Mouse (Mus musculus) monocyte, adult 5-6 weeks (primary cell): ENCODE data around the gene Fbxl16. TPM values are rescaled to one million over a fixed set of nuclear protein-coding genes. Genes with fewer than 3 reads are reported as not detected.
"Not testable (repeated sequence)": the region's sequence is repeated elsewhere in the genome, so short reads cannot be mapped to it uniquely, and the experiment has no call there.

Experiments used
- ATAC-seq: fragments of 153-309, 156-312 bp; replicated peaks from 2 replicates; pipeline ENCODE4 v1.8.0; 2017; ENCODE audit warnings: mild to moderate bottlenecking; ENCODE audit not compliant: low TSS enrichment, insufficient number of reproducible peaks, severe bottlenecking, poor library complexity, low FRiP score
- total RNA-seq: library from RNA; stranded (forward); fragments of 200-1000, 200-491, 200-594 nt; gene quantifications from 3 replicates; pipeline ENCODE4 v1.2.3, GENCODE M21; 2017

The Fbxl16 gene
- total RNA-seq, 1 experiment from 2014 or later, result not detected

DNA sequence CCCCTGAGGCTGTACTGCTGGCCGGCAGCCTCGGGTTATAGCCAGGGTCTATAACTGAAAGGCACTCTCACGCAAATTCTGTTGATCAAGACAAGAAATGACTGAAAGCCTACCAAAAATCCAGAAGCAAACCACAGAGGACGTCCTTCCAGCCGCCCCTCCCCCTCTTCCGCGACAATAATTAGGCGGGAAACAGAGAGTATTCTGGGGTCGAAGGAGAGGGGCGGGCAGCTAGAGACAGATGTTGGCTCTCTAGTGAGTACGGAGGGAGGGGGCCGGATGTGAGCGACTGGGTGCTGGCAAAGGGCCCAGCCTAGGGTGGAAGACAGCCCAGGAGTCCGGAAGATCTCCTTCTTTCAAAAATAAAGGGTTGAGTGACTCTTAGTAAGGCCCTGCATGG, 16.3 kb upstream of the Fbxl16 start, which contains the start of gene Fam173a:
Gene Fam173a (minus strand): TSS at position 287 of the 400 bp plus-strand sequence.
- no peak for ATAC-seq

DNA sequence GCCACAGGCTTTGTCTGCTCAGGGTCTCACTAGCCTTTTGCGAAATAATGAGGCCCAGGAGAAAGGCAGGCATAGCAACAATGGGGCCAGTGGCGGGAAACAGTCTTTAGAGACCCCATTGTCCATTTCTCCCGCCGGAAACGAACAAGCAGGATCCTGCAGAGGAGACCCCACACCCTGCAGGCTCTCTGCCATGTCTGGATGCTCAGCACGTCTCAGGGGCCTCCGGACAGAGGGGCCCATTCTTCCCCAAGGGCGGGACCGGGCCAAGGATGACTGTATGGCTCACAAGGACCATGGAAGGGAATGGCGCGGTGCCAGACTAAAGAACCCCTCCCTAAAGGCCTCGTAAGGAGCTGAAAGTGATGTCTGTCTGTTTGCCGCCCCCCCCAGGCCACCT, 14.7 kb upstream of the Fbxl16 start:
- no peak for ATAC-seq

DNA sequence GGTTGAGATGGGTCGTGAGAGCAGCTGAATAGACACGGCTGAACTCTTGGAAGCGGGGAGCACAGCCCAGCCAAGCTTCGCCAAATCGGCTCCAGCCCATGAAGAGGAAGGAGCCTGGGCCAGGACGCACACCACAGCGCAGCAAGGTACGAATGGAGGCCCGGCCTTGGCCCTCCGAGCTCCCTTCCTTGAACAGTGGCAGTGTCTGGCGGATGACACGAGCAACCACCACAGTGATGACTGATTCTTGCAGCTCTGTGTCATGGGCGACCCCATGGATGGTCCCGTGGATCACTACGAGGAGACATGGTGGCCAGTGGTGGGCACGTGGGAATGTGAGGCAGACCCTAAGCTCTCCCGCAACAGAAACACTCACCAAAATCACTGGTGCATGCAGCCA, 13.9 kb upstream of the Fbxl16 start:
- ATAC-seq, result no peak

DNA sequence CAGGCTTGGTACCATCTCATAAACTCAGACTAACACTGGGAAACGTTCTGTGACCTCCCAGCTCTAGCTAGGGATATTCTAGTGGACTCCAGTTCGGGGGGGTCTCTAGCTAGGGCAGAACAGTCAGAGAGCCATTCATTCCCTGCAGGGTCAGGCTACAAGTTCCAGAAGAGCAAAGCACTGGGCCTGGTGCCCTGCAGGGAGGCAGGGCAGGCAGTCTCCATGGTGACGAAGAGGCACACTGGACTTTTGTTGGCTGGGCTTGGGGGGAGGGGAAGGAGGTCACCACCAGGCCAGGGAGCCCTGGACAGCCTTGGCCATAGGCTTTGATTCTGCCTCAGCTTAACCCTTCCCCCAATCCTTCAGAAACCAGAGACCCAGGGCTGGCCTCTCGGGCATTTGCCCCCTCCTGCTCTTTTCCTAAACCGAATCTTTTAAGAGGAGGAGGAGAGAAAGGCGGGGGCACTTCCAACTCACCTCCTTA, 13.2 kb upstream of the Fbxl16 start, which contains the start of gene AC134908.4:
Gene AC134908.4 (minus strand): TSS at position 51 of the 484 bp plus-strand sequence.
- no peak for ATAC-seq

DNA sequence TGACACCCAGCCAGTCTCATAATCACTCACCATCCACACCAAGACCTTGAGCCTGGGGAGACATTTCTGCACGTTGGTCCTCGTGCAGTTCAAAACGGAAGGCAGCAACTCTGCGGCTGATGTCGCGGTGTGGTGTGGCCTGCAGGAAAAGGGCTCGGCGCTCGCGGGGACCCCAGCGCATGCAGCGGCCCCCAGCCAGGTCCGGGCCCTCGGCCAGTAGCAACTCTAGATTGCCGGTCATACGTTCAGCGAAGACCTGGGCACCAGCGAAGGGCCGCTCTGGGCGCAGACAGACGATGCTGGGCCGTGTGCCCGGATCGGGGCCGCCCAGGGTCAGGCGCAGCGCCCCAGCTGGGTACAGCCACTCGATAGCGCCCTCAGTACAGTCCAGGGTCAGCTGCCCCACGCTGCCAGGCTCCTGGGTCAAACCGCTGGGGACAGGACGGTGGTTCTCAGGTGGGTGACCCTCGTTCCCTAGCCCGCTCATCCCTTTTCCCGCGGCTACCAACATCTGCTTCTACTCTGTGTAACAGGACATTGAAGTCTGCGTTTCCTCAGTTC, 12.6 kb upstream of the Fbxl16 start:
- ATAC-seq, result no peak

DNA sequence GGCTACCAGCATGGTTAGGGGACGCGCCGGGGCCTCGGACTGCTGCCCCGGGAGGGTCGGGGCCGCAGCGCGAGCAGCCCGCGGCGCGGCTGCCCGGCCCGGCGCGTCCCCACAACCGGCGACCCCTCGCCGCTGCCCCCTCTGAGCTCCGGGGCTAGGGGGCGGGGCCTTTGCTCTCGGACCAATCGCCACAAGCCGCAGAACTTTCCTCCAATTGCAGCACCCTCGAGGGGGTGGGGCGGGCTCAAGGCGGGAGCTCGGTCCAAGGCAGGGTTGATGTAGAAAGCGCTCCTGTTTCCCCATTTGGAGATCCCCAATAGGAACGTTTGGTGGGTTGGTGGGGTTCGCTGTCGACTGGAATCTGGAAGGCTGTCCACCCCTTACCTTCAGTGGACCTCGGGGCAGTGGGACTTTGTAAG, 11.9 kb upstream of the Fbxl16 start, which contains the start of gene Metrn:
Gene Metrn (minus strand): TSS at position 186 of the 419 bp plus-strand sequence.
- ATAC-seq, result peak; percentile 81

DNA sequence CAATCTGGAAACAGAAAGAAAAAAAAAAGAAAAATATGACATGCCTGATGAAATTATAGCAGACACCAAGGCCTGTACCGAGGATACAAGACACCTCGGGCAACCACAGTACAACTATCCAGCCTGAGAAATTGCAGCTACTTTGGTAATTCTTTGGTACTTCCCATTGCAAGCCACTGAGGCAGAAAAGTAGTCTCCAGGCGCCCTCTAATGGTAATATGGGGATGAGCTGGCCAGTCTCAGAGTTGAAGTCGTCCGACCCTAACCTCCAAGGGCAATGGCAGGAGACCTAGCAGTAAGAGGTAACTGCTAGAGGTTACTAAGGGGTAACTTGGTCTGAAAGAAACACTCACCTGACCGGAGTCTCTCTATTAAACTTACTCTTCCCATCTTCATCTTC, 7.9 kb upstream of the Fbxl16 start:
- ATAC-seq, result peak; percentile 88

DNA sequence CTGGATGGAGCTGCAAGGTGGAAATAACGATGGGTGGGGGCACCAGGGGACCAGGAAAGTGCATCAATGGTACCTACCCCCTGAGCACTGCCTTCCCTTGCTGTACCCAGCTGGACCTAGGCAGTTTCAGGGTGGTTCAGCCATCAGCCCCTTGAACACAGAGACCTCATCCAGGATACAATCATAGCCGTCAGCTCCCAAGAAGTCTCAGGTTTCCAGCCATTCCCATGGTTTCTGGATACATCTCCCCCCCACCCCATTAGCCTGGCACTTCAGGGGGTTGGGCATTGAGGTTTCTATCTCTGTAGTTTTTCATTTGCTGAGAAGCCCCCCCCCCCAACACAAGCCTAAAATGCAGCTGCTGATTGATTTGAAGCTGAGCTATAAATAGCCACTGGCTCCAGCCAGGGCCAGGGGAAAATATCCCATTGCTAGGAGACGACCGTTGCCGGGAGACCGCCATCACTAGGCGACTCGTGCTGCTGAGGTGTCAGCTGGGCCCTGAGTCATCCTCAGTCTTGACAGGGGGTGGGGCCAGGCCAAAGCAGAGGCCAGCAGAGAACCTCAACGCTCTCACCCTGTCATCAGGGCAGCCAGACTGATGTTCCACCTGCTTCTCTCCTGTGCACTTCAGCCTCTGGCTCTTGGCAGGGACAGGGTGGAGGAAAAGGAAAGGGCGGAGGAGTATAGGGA, 5.9 kb upstream of the Fbxl16 start:
- no peak for ATAC-seq

- no peak for ATAC-seq
These were observed 2.4 kb upstream of the Fbxl16 start for GRCm38 (mm10) chr17:25806507-25806906.

DNA sequence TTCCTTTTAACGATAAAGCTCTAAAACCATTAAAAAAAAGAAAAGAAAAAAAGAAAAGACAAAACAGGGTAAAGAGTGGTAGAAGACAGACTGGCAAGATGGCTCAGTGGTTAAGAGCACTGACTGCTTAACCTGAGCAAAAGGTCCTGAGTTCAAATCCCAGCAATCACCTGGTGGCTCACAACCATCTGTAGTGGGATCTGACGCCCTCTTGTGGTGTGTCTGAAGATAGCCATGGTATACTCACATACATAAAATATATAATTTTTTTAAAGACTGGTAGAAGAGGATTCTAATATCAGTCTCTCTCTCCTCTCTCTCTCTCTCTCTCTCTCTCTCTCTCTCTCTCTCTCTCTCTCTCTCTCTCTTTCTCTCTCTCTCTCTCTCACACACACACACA, 1.4 kb upstream of the Fbxl16 start:
- ATAC-seq, result not testable (repeated sequence)

DNA sequence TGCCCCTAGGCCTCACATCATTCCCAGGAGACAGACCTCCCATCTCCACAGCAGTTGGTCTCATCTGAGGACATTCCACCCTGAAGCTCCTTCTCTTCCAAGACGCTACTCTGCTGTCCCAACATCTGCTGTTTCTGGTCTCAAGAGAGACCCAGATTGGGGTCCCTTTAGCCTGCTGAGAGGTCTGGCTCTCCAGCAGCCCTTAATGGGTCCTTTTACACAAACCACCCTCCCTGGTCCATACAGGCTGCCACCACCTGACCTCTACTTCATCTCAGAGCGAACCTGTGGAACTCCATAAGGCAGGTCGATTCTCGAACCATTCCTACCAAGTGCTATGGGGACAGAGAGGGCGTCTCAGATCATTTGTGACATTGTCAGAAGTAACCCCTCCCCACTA, 857 bp upstream of the Fbxl16 start:
- ATAC-seq, result no peak

DNA sequence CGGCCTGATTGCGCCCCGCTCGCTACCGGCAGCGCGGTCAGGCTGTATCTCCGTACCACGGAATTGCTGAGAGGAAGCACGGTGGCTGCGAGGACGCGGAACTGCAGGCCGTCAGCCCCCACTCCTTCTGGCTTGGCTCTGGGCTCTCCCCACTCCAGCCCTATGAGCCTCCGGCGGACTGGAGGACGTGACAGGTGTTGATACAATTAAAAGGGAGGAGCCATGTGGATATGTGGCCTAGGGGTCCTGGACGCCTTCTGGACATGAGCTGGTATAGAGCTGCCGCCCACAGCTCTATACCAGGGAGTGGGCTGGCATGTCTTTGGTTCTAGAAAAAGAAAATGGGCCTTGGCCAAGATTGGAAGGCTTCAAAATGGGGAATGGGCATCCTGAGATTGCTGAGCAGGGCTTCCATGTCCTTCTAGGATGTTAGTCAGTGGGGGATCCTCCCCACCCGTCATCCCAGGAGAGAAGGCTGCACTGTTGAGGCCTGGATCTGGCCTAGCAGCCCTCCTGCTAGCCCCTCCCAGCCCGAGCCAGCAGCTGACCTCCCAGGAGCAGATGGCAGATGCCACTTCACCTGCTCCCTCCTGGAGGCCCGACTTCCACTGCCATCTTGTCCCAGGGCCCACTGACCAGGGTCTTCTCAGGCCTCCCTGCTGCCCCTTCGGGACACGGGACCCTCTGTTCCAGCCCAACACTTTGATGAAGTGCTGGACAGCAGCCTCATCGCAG, 888 bp downstream of the Fbxl16 start:
- ATAC-seq, result no peak

- no peak for ATAC-seq
These were observed 2.0 kb downstream of the Fbxl16 start for GRCm38 (mm10) chr17:25810890-25811289.

DNA sequence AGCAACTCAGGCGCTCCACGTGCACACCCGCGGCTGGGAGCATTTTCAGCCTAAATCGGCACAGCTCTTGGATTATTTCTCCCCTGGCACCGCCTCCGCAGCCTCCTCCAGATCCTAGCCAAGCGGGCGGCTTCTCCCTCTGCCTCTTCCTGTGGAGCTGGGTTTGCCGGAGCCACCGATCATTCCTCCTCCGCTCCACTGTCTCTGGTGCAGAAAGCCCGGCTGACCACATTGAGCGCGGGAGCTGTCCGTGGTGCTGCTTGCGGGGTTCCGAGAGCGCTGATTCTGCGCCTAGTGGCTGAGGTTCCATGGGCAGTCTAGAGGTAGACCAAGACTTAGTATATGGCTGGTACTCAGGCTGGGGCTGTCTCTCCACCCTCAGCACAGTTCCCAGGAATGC, 4.6 kb downstream of the Fbxl16 start:
- peak; percentile 78 for ATAC-seq

- no peak for ATAC-seq
These were observed 8.8 kb downstream of the Fbxl16 start for GRCm38 (mm10) chr17:25817662-25818061.

DNA sequence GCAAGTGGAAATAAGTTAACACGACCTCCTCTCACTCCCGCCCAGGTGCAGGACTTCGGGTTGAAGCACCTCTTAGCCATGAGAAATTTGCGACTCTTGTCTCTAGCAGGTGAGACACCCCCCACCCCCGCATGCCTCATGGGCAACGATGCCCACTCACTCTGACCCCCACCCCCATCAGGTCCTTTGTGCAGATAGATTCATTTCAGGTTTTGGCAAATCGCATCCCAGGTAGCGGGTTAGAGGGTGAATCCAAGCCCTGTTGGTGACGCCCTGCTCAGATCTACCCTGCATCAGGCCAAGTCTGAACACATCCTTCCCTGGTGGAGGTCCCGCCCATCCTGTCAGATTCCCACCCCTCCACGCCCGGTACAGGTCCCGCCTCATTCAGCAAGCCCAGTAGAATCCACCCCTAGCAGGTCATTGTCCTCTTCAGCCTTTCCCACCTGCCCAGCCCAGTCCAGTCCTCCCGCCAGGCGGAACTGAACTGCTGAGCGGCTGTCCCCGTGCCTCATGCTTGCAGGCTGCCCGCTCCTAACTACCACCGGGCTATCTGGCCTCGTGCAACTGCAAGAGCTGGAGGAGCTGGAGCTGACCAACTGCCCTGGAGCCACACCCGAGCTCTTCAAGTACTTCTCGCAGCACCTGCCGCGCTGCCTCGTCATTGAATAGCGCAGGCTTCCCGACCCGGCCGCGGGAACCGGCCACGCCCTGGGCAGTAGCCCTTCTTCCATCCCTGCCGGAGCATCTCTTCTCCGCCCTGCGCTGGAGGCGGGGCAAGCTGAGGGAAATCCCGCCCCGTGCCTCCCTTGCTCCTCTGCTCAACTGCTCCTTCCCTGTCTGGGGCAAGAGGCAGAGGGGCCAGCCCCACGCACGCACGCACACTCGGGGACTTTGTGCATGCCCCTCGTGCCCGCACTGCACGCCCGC, 10.2 kb downstream of the Fbxl16 start:
- no peak for ATAC-seq

DNA sequence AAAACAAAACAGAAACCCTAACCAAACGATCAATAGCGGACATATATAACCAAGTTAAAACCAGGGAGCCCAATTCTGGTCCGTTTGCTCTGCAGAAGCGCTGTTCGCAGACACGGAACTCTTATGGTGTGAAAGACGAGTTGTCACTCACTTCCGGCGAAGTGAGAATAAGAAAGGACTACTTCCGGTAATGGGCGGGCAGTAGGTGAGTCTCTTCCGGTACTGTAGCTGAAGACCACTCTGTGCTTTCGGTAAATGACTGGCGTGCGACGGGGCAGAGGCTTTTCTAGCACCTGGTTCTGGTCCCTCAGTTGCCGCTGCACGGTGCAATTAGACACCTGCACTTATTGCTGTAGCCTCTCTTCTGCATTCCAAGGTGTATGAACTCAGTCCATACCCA, 14.6 kb downstream of the Fbxl16 start, which contains the start of gene Wdr24:
Gene Wdr24 (plus strand): TSS at position 176 of the 400 bp plus-strand sequence.
- peak; percentile 83 for ATAC-seq

GRCm38 (mm10) chr17:25824362-25825142, 15.7 kb downstream of the Fbxl16 start:
- no peak for ATAC-seq
